Mouse (Mus musculus) brown adipose tissue, adult 24 weeks (tissue): Measurements from ENCODE around the gene Fkbp5. TPM values are rescaled to one million over a fixed set of nuclear protein-coding genes. Genes with fewer than 3 reads are reported as not detected.
"Not testable (repeated sequence)": the region's sequence is repeated elsewhere in the genome, so short reads cannot be mapped to it uniquely, and the experiment has no call there.

Experiments used
- H3K27ac ChIP-seq: fragments of 200-500 bp; replicated peaks from 2 replicates; pipeline ENCODE4 v1.5.1; 2012; ENCODE audit warnings: low read depth, mild to moderate bottlenecking, low read length
- H3K4me1 ChIP-seq: fragments of 200-500 bp; 2 replicates; pipeline ENCODE4 v1.6.1; 2012; ENCODE audit warnings: low read length, mixed read lengths; ENCODE audit not compliant: control insufficient read depth, insufficient read depth, insufficient read length
- H3K4me3 ChIP-seq: fragments of 200-500 bp; 2 replicates; pipeline ENCODE4 v1.5.1; 2012; ENCODE audit warnings: low read depth, mild to moderate bottlenecking, low read length, moderate library complexity; ENCODE audit not compliant: insufficient read depth
- polyA plus RNA-seq: library from polyadenylated mRNA; stranded (reverse); fragments of >200 nt; gene quantifications from 2 replicates; pipeline ENCODE4 v1.2.4, GENCODE M21; 2012; ENCODE audit not compliant: missing spikeins, insufficient read depth, insufficient read length

Gene Fkbp5
- polyA plus RNA-seq, 1 experiment = 3.9 TPM

DNA sequence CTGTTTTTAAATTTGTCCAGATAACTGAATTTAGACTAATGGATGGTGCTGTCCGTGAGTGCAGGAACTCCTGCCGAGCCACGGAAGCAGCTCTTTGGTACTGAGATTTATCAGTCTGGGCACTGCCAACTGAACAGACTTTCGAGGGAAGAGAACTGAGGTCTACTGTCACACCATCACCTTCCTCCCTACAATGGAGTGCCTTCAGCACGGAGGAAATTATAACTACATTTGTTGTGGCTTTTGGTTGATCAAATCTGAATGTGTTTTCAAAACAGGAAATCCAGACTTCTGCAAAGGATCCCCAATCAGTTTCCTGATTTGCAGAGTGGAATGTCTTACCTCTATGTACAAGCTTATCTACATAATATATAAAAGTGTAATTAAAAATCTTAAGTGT lies 99.6 kb downstream of the Fkbp5 start:
- no peak overlapping the region for H3K4me3 ChIP-seq
- H3K27ac ChIP-seq = no peak overlapping the region
- peaks cover 6% of the 10 kb centered on the region; the same call in 1 of the 2 replicates for H3K4me1 ChIP-seq

DNA sequence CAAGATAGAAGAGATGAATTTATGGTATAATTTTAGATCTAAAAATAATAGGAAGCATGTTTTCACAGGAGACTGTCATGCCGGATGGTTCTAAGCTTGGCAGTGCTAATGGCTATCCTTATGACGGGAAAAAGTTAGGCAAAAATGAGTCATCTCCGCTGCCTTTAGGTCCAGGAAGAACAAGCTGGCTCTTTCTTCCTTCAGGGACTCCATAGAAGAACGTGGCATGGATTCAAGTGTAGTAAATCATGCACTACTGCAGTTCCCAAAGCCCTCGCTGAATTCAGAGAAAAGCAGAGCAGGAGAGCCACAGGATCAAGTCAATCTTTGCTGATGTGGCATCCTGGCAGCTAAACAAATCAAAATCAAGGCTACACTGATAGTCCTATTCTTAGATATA lies 102.1 kb downstream of the Fkbp5 start:
- Histone ChIP-seq H3K27ac (0 out of 2 replicates have a peak overlapping the region, but pooled peaks have one; percentile 26), H3K4me3 (no peak overlapping the region), H3K4me1 (peaks cover 10% of the 10 kb centered on the region)

DNA sequence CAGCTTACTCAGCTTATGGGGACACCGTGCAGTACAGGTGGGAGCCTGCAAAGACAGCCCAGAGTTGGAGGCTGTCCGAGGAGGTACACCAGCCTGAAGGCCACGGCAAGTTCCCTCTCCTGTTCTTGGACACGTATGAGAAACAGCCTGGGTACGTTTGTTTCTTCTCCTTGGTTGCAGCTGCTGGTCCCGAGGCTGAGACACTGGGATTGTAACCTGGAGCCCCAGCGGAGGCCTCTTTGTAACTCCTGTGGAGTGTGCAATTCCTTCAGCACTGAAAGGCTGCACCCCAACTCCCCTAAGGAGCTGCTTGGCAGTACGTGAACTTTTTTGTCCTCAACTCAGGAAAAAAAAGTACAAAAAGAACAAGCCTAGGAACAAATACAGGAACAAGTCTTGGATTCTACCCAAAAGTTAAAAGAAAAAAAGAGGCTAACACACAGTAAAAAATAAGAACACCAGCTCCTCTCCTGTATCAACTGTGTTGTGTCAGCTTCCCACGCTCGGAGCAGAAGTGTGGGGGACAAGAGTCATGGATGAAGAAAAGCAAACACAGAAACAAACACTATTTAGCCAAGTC lies 105.9 kb downstream of the Fkbp5 start:
- no peak overlapping the region for H3K4me3 ChIP-seq
- H3K4me1 ChIP-seq = peaks cover 7% of the 10 kb centered on the region
- H3K27ac ChIP-seq = no peak overlapping the region

DNA sequence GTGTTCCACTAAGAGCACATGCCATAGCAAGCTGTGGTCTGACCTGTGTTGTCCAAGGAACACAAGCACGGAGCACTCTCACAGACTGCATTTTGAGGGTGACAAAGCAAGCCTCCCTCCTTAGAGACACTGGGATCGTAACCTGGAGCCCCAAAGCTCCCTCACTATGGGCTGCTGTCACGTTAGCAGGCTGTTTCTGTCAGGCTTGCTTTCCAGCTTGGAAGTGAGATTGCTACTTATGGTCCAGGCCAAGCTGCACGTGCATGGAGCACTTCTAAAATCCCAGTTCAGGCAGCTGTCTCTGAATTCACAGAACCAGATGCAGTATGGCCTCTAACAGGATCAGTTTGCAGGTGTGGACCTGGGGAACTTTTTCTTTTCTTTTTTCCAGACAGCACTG lies 106.6 kb downstream of the Fkbp5 start:
- Histone ChIP-seq H3K4me3 (no peak overlapping the region), H3K4me1 (peaks cover 5% of the 10 kb centered on the region), H3K27ac (no peak overlapping the region)

DNA sequence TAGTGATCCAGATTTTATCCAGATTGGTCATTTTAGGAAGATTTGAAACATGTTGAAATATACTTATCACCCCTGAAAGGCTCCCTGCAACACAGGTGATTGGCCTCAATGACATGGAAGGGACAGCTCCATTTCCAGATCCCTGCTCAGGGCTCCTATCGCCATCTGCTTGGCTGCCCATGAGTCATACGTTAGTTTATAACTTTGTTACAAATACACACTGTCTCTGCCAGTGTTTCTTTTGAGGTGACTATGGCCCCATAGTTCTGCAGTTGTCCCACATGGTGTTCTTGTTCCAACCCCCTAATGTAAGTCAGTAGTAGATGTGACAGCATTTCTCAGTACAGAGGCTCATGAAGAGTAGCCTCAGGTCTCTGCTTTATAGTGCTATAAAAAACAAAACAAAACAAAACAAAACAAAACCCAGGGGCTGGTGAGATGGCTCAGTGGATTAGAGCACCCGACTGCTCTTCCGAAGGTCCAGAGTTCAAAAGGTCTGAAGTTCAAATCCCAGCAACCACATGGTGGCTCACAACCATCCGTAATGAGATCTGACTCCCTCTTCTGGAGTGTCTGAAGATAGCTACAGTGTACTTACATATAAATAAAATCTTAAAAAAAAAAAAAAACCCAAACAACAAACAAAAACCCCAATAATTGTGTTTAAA lies 108.9 kb downstream of the Fkbp5 start:
- H3K4me3 ChIP-seq = no peak overlapping the region
- no peak overlapping the region for H3K27ac ChIP-seq

DNA sequence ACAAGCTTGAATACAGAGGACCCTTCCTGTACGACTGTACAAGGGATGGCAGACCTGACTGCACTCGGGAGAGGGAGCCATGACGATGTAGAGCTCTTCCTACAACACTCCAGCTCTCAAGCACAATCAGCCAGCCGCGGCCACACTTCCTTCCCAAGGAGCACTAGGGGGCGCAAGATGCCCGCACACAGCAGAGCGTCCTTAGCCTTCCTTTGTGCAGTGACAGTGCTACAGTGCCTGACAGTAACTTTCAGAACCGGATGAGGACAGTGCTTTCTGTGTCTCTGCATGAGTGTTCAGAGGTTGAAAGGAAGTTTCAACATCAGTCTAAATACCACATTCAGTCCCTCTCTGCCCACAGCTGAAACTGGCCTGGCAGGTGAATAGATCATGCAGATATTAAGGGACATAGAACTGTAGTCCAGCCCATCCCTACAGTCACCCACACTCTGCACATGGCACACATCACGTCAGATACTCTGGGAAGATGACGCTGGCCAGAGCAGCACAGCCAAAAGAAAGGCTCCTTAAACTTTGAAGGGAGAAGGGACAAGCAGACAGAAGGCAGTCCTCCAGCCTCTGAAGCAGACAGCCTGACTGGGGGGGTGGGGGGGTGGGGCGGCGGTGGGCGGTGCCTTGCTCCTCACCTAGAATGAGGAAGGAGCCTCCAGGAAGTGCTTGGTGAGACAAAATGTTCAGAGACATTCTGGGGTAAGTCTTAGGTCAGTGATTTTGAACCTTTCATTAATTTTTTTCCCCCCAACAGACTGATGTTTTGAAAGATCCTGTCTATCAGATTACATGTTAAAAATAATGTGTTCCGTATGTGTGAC lies 109.7 kb downstream of the Fkbp5 start:
- Histone ChIP-seq H3K27ac (no peak overlapping the region), H3K4me1 (peaks cover 4% of the 10 kb centered on the region; the same call in 1 of the 2 replicates), H3K4me3 (no peak overlapping the region)

More for the DNA sequence above, 108.9 kb downstream of the Fkbp5 start:
- H3K4me1 ChIP-seq = peaks cover 4% of the 10 kb centered on the region; the same call in 1 of the 2 replicates

DNA sequence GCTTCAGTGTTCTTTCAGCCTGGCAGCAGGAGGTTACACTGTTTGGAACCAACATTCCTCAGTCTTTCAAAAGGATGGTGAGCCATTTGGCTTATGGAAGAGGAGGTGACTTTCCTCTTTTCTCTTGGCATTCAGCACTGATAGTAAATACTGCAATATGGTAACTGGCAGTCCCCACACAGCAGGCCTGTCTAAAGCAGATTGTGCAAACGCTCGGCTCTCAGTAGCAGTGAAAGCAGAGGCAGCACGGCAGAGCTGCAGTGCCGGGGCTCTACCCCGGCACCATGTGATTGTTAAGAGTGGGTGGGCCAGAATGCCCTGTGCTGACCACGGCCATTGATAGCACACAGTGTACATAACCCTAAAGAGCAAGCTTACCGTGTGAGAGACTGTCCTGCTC lies 110.9 kb downstream of the Fkbp5 start:
- Histone ChIP-seq H3K4me1 (no peaks in the 10 kb centered on the region), H3K4me3 (no peak overlapping the region), H3K27ac (no peak overlapping the region)

DNA sequence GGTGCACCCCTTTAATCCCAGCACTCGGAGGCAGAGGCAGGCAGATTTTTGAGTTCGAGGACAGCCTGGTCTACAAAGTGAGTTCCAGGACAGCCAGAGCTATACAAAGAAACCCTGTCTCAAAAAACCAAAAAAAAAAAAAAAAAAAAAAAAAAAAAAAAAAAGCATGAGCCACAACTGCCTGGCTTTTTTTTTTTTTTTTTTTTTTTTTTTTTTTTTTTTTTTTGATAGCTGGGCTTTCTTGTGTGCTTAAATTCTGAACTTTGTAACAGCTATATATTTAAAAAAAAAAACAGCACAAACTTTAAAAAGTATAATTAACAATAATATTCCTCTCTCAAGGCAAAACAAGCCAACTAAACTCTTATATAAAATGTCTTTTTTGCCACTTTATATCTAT lies 112.6 kb downstream of the Fkbp5 start:
- H3K27ac ChIP-seq, H3K4me3 ChIP-seq, H3K4me1 ChIP-seq: not testable (repeated sequence)

DNA sequence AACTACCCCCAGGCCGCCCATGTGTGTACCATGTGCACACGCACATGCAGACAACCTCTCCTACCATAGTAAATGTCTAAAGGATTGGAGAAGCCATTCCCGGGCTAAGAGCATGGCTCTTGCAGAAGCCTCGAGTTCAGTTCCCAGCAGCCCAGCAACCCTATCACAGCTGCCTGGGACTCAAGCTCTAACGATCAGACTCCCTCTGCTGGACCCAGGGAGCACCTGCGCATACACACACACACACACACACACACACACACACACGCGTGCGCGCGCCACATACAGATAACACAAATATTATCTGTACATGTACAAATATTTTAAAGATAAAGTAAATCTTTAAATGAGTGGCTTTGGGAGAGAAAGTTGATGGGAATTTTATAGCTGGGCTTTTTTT lies 113.0 kb downstream of the Fkbp5 start:
- Histone ChIP-seq H3K27ac (no peak overlapping the region), H3K4me1 (no peaks in the 10 kb centered on the region), H3K4me3 (no peak overlapping the region)

DNA sequence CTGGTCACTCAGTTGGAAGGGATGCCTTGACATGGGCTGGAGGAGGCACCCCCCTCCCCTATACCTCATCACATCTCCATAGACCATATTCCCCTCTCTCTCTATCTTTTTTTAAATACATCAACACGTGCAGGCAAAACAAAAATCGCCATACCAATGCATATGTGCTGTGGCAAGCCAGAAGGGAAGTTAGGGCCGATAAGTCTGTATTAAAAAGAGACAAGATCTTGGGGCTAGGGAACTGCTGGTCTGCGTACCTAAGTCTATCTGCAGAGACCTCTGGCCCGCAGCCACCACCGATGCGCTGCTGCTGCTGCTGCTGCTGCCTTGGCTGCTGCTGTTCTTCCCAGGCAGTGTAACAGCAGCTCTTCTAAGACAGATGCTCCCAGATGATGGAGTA lies 122.3 kb downstream of the Fkbp5 start:
- Histone ChIP-seq H3K4me3 (no peak overlapping the region), H3K4me1 (no peaks in the 10 kb centered on the region), H3K27ac (no peak overlapping the region)

DNA sequence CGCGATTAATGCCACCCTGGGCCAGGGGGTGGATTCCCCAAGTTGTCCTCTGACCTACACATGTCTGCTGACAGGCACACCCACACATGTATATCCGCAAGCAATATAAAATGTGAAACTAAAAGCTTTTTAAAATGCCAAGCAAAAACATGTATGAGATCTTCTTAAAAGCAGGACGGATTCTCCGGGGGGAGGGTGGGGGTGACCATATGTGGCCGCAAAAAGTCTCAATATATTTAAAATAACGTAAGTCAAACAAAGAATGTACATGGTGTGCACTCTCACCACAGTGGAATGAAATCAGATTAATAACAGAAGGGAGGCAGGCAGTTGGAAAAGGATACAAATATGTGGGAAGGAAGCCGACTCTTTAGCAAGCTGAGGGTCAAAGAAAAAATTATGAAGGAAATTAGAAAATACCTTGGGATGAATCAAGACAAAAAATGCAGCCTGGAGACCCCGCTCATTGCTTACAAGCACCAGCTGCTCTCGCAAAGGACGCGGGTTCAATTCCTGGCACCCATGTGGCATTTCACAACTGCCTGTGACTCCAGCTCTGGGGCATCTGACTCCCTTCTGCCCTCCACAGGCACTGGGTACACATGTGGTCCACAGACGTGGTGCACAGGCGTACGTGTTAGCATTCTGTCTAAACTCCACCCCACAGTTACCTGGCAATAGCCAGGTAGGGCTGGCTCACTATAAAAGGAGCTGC lies 123.1 kb downstream of the Fkbp5 start:
- H3K27ac ChIP-seq = no peak overlapping the region
- H3K4me3 ChIP-seq = no peak overlapping the region

DNA sequence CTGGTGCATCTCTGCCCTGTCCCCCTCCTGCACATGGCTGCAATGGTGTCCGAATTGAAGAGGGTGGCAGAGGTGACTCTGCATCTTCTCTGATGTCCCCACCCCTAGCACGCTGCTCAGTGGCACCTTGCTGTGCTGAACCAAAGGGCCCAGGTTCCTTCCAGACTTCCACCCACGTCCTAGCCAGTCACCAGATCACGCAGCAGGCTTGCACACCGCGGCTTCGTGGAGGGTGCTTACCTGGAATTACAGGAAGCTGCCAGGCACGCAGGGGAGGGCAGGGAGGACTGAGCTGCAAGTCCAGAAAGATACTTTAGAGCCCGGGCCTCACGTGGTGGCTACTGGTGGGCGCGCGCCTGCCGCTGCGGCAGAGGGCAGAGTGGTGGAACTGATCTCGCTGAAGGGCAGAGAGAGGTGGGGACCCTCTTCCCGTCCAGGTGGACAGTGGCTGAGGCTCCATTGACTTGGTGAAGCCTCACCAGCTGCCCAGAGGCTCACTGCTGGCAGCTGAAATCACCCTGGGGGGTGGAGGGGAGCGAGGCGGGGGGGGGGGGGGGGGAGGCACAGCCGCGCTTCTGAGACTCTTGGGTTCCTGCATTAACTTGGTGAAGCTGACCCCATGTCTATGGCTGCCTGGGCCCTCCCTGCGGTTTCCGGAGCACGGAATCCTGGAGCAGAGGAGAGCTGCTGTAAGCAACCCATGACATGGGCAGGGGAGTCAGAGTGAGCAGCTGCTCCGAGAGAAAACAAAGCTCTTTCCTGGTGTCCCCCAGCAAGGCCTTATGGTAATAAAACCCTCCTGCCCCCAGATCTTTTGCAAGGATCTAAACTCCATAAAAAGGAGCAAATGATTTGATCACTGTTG lies 125.5 kb downstream of the Fkbp5 start:
- Histone ChIP-seq H3K27ac (no peak overlapping the region), H3K4me1 (no peaks in the 10 kb centered on the region), H3K4me3 (no peak overlapping the region)

More for the DNA sequence above, 123.1 kb downstream of the Fkbp5 start:
- no peaks in the 10 kb centered on the region for H3K4me1 ChIP-seq

DNA sequence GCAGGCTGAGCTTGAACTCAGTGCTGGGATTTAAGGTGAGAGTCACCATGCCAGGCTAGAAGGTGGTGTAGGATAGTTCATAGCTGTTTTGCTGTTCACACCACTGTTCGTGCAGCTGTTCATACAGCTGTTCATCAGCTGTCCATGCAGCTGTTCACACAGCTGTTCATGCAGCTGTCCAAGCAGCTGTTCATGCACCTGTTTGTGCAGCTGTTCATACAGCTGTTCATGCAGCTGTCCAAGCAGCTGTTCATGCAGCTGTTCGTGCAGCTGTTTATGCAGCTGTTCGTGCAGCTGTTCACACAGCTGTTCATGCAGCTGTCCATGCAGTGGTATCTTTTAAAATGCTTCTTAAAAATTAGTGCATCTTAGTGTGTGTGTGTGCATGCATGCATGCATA lies 128.8 kb downstream of the Fkbp5 start:
- no peak overlapping the region for H3K4me3 ChIP-seq
- H3K27ac ChIP-seq = no peak overlapping the region
- no peaks in the 10 kb centered on the region for H3K4me1 ChIP-seq

DNA sequence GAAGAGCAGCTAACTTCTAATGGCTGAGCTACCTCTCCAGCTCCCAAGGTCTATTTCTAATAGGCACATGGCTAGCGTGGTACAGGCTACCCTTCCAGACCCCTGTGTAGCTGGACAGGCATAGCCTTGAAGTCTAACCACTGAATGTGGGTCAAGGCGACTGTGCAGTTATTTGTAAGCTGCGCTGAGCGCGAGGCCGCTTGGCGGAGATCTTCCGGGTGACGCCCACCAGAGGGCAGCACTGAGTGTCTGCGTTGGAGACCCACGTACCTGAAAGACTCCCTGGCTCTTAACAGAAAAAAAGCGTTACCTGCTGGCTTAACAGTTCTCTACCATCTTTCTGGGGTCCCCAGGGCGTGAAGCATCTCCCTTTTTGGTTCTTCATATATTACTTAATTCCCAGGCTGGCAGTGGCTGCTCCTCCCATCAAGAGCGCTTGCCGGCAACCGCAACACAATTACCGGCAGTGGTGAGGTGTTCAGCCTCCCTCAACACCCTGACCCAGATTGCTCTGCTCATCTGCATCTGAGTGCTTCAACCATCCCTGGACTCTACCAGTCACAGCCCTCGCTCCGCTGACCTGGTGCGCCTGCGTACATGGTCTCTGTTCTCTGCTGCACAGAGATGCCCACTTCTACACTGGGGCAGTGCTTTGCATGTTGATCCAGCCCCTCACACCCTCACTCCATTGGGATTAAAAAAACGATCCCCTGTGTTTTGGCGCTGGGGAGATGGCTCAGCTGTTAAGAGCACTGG lies 131.0 kb downstream of the Fkbp5 start:
- H3K4me3 ChIP-seq = no peak overlapping the region
- H3K4me1 ChIP-seq = no peaks in the 10 kb centered on the region
- no peak overlapping the region for H3K27ac ChIP-seq
